Mouse (Mus musculus) stomach, embryonic 16.5 days (tissue): ENCODE results near the gene Htra3. TPM values are rescaled to one million over a fixed set of nuclear protein-coding genes. Genes with fewer than 3 reads are reported as not detected.

ENCODE experiments used
- ATAC-seq: fragments of 200-750 bp; cut with Nextera tagmentation; 2 replicates; pipeline ENCODE4 v1.8.0; 2017; ENCODE audit warnings: moderate number of reproducible peaks, moderate TSS enrichment; ENCODE audit not compliant: insufficient read depth, low FRiP score
- H3K27ac ChIP-seq: fragments of 300-500 bp; sonication (generic); 2 replicates; pipeline ENCODE4 v1.5.1; 2014; ENCODE audit warnings: low read length
- H3K27me3 ChIP-seq: fragments of 300-500 bp; sonication (generic); 2 replicates; pipeline ENCODE4 v1.6.1; 2014; ENCODE audit warnings: low read length, control low read depth, mixed read lengths; ENCODE audit not compliant: control insufficient read depth, insufficient read depth
- H3K36me3 ChIP-seq: fragments of 300-500 bp; sonication (generic); 2 replicates; pipeline ENCODE4 v1.6.1; 2014; ENCODE audit warnings: low read length; ENCODE audit not compliant: control insufficient read depth, insufficient read depth
- H3K4me1 ChIP-seq: fragments of 300-500 bp; sonication (generic); 2 replicates; pipeline ENCODE4 v1.6.1; 2014; ENCODE audit warnings: low read length, control low read depth, mixed read lengths; ENCODE audit not compliant: control insufficient read depth, insufficient read depth
- H3K4me2 ChIP-seq: fragments of 300-500 bp; sonication (generic); 2 replicates; pipeline ENCODE4 v1.6.1; 2014; ENCODE audit warnings: low read depth, low read length, mixed read lengths
- H3K4me3 ChIP-seq: fragments of 300-500 bp; sonication (generic); replicated peaks from 2 replicates; pipeline ENCODE4 v1.5.1; 2014; ENCODE audit warnings: mild to moderate bottlenecking, low read length
- H3K9ac ChIP-seq: fragments of 300-500 bp; sonication (generic); 2 replicates; pipeline ENCODE4 v1.6.1; 2014; ENCODE audit warnings: low read length
- H3K9me3 ChIP-seq: fragments of 300-500 bp; sonication (generic); replicated peaks from 2 replicates; pipeline ENCODE4 v1.6.1; 2016; ENCODE audit warnings: low read length, control low read depth; ENCODE audit not compliant: control insufficient read depth
- WGBS: fragments of 180-500 bp; shearing (Covaris S2); extraction: QIAGEN DNeasy Blood & Tissue Kit; methylation state at CpG from one replicate; pipeline ENCODE4 v1.1.7; 2014; 5-methylcytosine and 5-hydroxymethylcytosine counted together
- polyA plus RNA-seq: library from polyadenylated mRNA; unstranded; fragments of >200 nt; fragmentation: Nextera tagmentation; extraction: Ambion mirVana; gene quantifications from 2 replicates; pipeline ENCODE4 v1.2.1, GENCODE M21; 2015

The Htra3 gene
- polyA plus RNA-seq, 1 experiment from 2014 or later, result 67.7 TPM

GRCm38 (mm10) chr5:35705411-35705810, 25.8 kb upstream of the Htra3 start:
- Histone ChIP-seq H3K4me2 (no peak overlapping the region), H3K4me3 (no peak overlapping the region), H3K4me1 (no peaks in the 10 kb centered on the region), H3K27ac (no peak overlapping the region), H3K9ac (no peak overlapping the region), H3K9me3 (no peaks in the 10 kb centered on the region), H3K36me3 (no peaks in the 10 kb centered on the region), H3K27me3 (no peaks in the 10 kb centered on the region)
- ATAC-seq, result no peak
- 91% methylated on average over 3 of the region's 3 CpGs for WGBS

- H3K9ac ChIP-seq, result no peak overlapping the region
- H3K27me3 ChIP-seq, result no peaks in the 10 kb centered on the region
- H3K4me1 ChIP-seq, result no peaks in the 10 kb centered on the region
- 92% methylated on average over 4 of the region's 4 CpGs for WGBS
- no peaks in the 10 kb centered on the region for H3K36me3 ChIP-seq
- H3K4me3 ChIP-seq, result no peak overlapping the region
- no peaks in the 10 kb centered on the region for H3K9me3 ChIP-seq
- ATAC-seq, result no peak
- H3K27ac ChIP-seq, result no peak overlapping the region
- no peak overlapping the region for H3K4me2 ChIP-seq
Measured at GRCm38 (mm10) chr5:35703814-35704213, 24.2 kb upstream of the Htra3 start.

GRCm38 (mm10) chr5:35703183-35703582, 23.6 kb upstream of the Htra3 start:
- no peaks in the 10 kb centered on the region for H3K9me3 ChIP-seq
- no peaks in the 10 kb centered on the region for H3K27me3 ChIP-seq
- H3K4me3 ChIP-seq, result no peak overlapping the region
- ATAC-seq, result no peak
- H3K27ac ChIP-seq, result no peak overlapping the region
- no peaks in the 10 kb centered on the region for H3K4me1 ChIP-seq
- 76% methylated on average over 8 of the region's 8 CpGs for WGBS
- no peak overlapping the region for H3K9ac ChIP-seq
- H3K4me2 ChIP-seq, result no peak overlapping the region
- H3K36me3 ChIP-seq, result no peaks in the 10 kb centered on the region

GRCm38 (mm10) chr5:35702582-35703140, 23.1 kb upstream of the Htra3 start:
- H3K9me3 ChIP-seq, result no peaks in the 10 kb centered on the region
- no peak overlapping the region for H3K4me2 ChIP-seq
- H3K4me1 ChIP-seq, result no peaks in the 10 kb centered on the region
- H3K36me3 ChIP-seq, result no peaks in the 10 kb centered on the region
- no peak overlapping the region for H3K4me3 ChIP-seq
- H3K9ac ChIP-seq, result no peak overlapping the region
- no peaks in the 10 kb centered on the region for H3K27me3 ChIP-seq
- 55% methylated on average over 4 of the region's 4 CpGs for WGBS
- no peak overlapping the region for H3K27ac ChIP-seq
- ATAC-seq, result no peak

GRCm38 (mm10) chr5:35701042-35701441, 21.5 kb upstream of the Htra3 start:
- no peak overlapping the region for H3K27ac ChIP-seq
- no peaks in the 10 kb centered on the region for H3K4me1 ChIP-seq
- H3K36me3 ChIP-seq, result no peaks in the 10 kb centered on the region
- no peak overlapping the region for H3K4me2 ChIP-seq
- no peak overlapping the region for H3K9ac ChIP-seq
- H3K27me3 ChIP-seq, result no peaks in the 10 kb centered on the region
- no peaks in the 10 kb centered on the region for H3K9me3 ChIP-seq
- 48% methylated on average over 6 of the region's 6 CpGs for WGBS
- peak; percentile 28; the same call in 1 of the 2 replicates for ATAC-seq
- H3K4me3 ChIP-seq, result no peak overlapping the region

- Histone ChIP-seq H3K9ac (no peak overlapping the region), H3K4me1 (peaks cover 12% of the 10 kb centered on the region), H3K27me3 (no peaks in the 10 kb centered on the region), H3K36me3 (no peaks in the 10 kb centered on the region), H3K9me3 (no peaks in the 10 kb centered on the region), H3K27ac (no peak overlapping the region), H3K4me3 (no peak overlapping the region), H3K4me2 (no peak overlapping the region)
- WGBS, result 23% methylated on average over 5 of the region's 5 CpGs
- no peak for ATAC-seq
Measured at GRCm38 (mm10) chr5:35695815-35696214, 16.2 kb upstream of the Htra3 start.

- no peak for ATAC-seq
- Histone ChIP-seq H3K27ac (no peak overlapping the region), H3K9me3 (no peaks in the 10 kb centered on the region), H3K4me3 (no peak overlapping the region), H3K27me3 (no peaks in the 10 kb centered on the region), H3K9ac (no peak overlapping the region), H3K36me3 (no peaks in the 10 kb centered on the region), H3K4me2 (no peak overlapping the region), H3K4me1 (peaks cover 19% of the 10 kb centered on the region)
- WGBS, result 70% methylated on average over 4 of the region's 4 CpGs
Measured at GRCm38 (mm10) chr5:35693638-35694037, 14.1 kb upstream of the Htra3 start.

- Histone ChIP-seq H3K4me2 (no peak overlapping the region), H3K27ac (peak overlapping the region; percentile 73; the same call in 1 of the 2 replicates), H3K4me3 (no peak overlapping the region), H3K9ac (no peak overlapping the region), H3K9me3 (no peaks in the 10 kb centered on the region), H3K27me3 (no peaks in the 10 kb centered on the region), H3K36me3 (no peaks in the 10 kb centered on the region), H3K4me1 (peaks cover 28% of the 10 kb centered on the region)
- 26% methylated on average over 11 of the region's 11 CpGs for WGBS
- peak; percentile 54; the same call in 1 of the 2 replicates for ATAC-seq
Measured at GRCm38 (mm10) chr5:35691246-35691645, 11.7 kb upstream of the Htra3 start.

GRCm38 (mm10) chr5:35690485-35691165, 11.0 kb upstream of the Htra3 start:
- Histone ChIP-seq H3K4me2 (no peak overlapping the region), H3K27me3 (no peaks in the 10 kb centered on the region), H3K36me3 (no peaks in the 10 kb centered on the region), H3K9ac (no peak overlapping the region), H3K9me3 (no peaks in the 10 kb centered on the region), H3K4me1 (peaks cover 28% of the 10 kb centered on the region), H3K27ac (no peak overlapping the region), H3K4me3 (no peak overlapping the region)
- no peak for ATAC-seq
- 79% methylated on average over 8 of the region's 8 CpGs for WGBS
